Mouse (Mus musculus) ZHBTc4 (cell line): ENCODE results near the gene Bcl2l14.

Experiments
- DNase-seq: peaks from one replicate; pipeline ENCODE4 v3.0.0-alpha.2; 2011; ENCODE audit warnings: low read depth, low spot score

Gene Bcl2l14

GRCm38 (mm10) chr6:134442219-134442618, 46.1 kb downstream of the Bcl2l14 start:
- DNase-seq = no peak

GRCm38 (mm10) chr6:134443198-134443904, 47.2 kb downstream of the Bcl2l14 start:
- peak; percentile 16 for DNase-seq

GRCm38 (mm10) chr6:134443925-134444324, 47.8 kb downstream of the Bcl2l14 start:
- no peak for DNase-seq

- DNase-seq = no peak
Measured at GRCm38 (mm10) chr6:134448451-134448850, 52.3 kb downstream of the Bcl2l14 start.

- DNase-seq = no peak
Measured at GRCm38 (mm10) chr6:134449958-134450357, 53.8 kb downstream of the Bcl2l14 start.

- DNase-seq = peak; percentile 44
Measured at GRCm38 (mm10) chr6:134450661-134451119, 54.6 kb downstream of the Bcl2l14 start.

- DNase-seq = peak; percentile 65
Measured at GRCm38 (mm10) chr6:134454093-134454492, 58.0 kb downstream of the Bcl2l14 start.

GRCm38 (mm10) chr6:134458376-134458775, 62.3 kb downstream of the Bcl2l14 start:
- DNase-seq = no peak

- DNase-seq = no peak
Measured at GRCm38 (mm10) chr6:134461175-134461574, 65.1 kb downstream of the Bcl2l14 start.

GRCm38 (mm10) chr6:134466671-134467229, 70.6 kb downstream of the Bcl2l14 start:
- DNase-seq = no peak

- no peak for DNase-seq
Measured at GRCm38 (mm10) chr6:134469297-134469696, 73.2 kb downstream of the Bcl2l14 start.

GRCm38 (mm10) chr6:134470857-134471256, 74.7 kb downstream of the Bcl2l14 start:
- DNase-seq = peak; percentile 72

GRCm38 (mm10) chr6:134473143-134473561, 77.0 kb downstream of the Bcl2l14 start:
- no peak for DNase-seq

- DNase-seq = no peak
Measured at GRCm38 (mm10) chr6:134479481-134479880, 83.4 kb downstream of the Bcl2l14 start.

- no peak for DNase-seq
Measured at GRCm38 (mm10) chr6:134486318-134486717, 90.2 kb downstream of the Bcl2l14 start.
